Mouse (Mus musculus): ENCODE data around the gene Gbp2b. TPM values are rescaled to one million over a fixed set of nuclear protein-coding genes. Genes with fewer than 3 reads are reported as not detected.

Gene Gbp2b
- polyA plus RNA-seq, 1 experiment from 2014 or later, result not detected

GRCm38 (mm10) chr3:142597923-142598322, 3.3 kb downstream of the Gbp2b start:
- no peaks in the 10 kb centered on the region for H3K4me1 ChIP-seq (ENCODE audit: control insufficient read depth, insufficient read depth, low read length)
- H3K9me3 ChIP-seq (ENCODE audit: control insufficient read depth, low read depth, low read length), result no peaks in the 10 kb centered on the region
- 75% methylated on average over 3 of the region's 3 CpGs for WGBS
- H3K36me3 ChIP-seq (ENCODE audit: control insufficient read depth, insufficient read depth, low read length), result no peaks in the 10 kb centered on the region
- no peak overlapping the region for H3K4me2 ChIP-seq (replicated peaks; ENCODE audit: low read depth, low read length)
- H3K9ac ChIP-seq (replicated peaks; ENCODE audit: low read depth, low read length), result no peak overlapping the region
- ATAC-seq (ENCODE audit: insufficient number of reproducible peaks, insufficient read depth, low FRiP score, low read depth), result no peak
- H3K27me3 ChIP-seq (ENCODE audit: control insufficient read depth, insufficient read depth, low read length), result no peaks in the 10 kb centered on the region
- H3K4me3 ChIP-seq (ENCODE audit: low read depth, low read length), result no peak overlapping the region
- H3K27ac ChIP-seq (ENCODE audit: low read length), result no peak overlapping the region

- Histone ChIP-seq H3K27me3 (ENCODE audit: control insufficient read depth, insufficient read depth, low read length) (no peaks in the 10 kb centered on the region), H3K27ac (ENCODE audit: low read length) (no peak overlapping the region), H3K4me3 (ENCODE audit: low read depth, low read length) (no peak overlapping the region), H3K36me3 (ENCODE audit: control insufficient read depth, insufficient read depth, low read length) (no peaks in the 10 kb centered on the region), H3K4me2 (replicated peaks; ENCODE audit: low read depth, low read length) (no peak overlapping the region), H3K9ac (replicated peaks; ENCODE audit: low read depth, low read length) (no peak overlapping the region), H3K9me3 (ENCODE audit: control insufficient read depth, low read depth, low read length) (no peaks in the 10 kb centered on the region), H3K4me1 (ENCODE audit: control insufficient read depth, insufficient read depth, low read length) (no peaks in the 10 kb centered on the region)
- no peak for ATAC-seq (ENCODE audit: insufficient number of reproducible peaks, insufficient read depth, low FRiP score, low read depth)
Measured at GRCm38 (mm10) chr3:142601675-142602074, 7.0 kb downstream of the Gbp2b start.

- H3K36me3 ChIP-seq (ENCODE audit: control insufficient read depth, insufficient read depth, low read length), result no peaks in the 10 kb centered on the region
- ATAC-seq (ENCODE audit: insufficient number of reproducible peaks, insufficient read depth, low FRiP score, low read depth), result no peak
- no peak overlapping the region for H3K9ac ChIP-seq (replicated peaks; ENCODE audit: low read depth, low read length)
- no peaks in the 10 kb centered on the region for H3K27me3 ChIP-seq (ENCODE audit: control insufficient read depth, insufficient read depth, low read length)
- H3K4me3 ChIP-seq (ENCODE audit: low read depth, low read length), result no peak overlapping the region
- H3K4me1 ChIP-seq (ENCODE audit: control insufficient read depth, insufficient read depth, low read length), result no peaks in the 10 kb centered on the region
- H3K9me3 ChIP-seq (ENCODE audit: control insufficient read depth, low read depth, low read length), result no peaks in the 10 kb centered on the region
- WGBS, result 87% methylated on average over 3 of the region's 3 CpGs
- no peak overlapping the region for H3K4me2 ChIP-seq (replicated peaks; ENCODE audit: low read depth, low read length)
- H3K27ac ChIP-seq (ENCODE audit: low read length), result no peak overlapping the region
Measured at GRCm38 (mm10) chr3:142618658-142619057, 24.0 kb downstream of the Gbp2b start.

GRCm38 (mm10) chr3:142619606-142620005, 25.0 kb downstream of the Gbp2b start:
- 50% methylated on average over 1 of the region's 1 CpGs for WGBS
- Histone ChIP-seq H3K4me3 (ENCODE audit: low read depth, low read length) (no peak overlapping the region), H3K4me1 (ENCODE audit: control insufficient read depth, insufficient read depth, low read length) (no peaks in the 10 kb centered on the region), H3K9ac (replicated peaks; ENCODE audit: low read depth, low read length) (no peak overlapping the region), H3K9me3 (ENCODE audit: control insufficient read depth, low read depth, low read length) (no peaks in the 10 kb centered on the region), H3K27ac (ENCODE audit: low read length) (no peak overlapping the region), H3K36me3 (ENCODE audit: control insufficient read depth, insufficient read depth, low read length) (no peaks in the 10 kb centered on the region), H3K4me2 (replicated peaks; ENCODE audit: low read depth, low read length) (no peak overlapping the region), H3K27me3 (ENCODE audit: control insufficient read depth, insufficient read depth, low read length) (no peaks in the 10 kb centered on the region)
- no peak for ATAC-seq (ENCODE audit: insufficient number of reproducible peaks, insufficient read depth, low FRiP score, low read depth)

GRCm38 (mm10) chr3:142620111-142620955, 25.7 kb downstream of the Gbp2b start, which contains the start of gene Gbp2:
Gene Gbp2 (plus strand): TSS chr3:142620602.
- Histone ChIP-seq H3K4me2 (replicated peaks; ENCODE audit: low read depth, low read length) (peak within 1 kb of the TSS; percentile 33), H3K4me3 (ENCODE audit: low read depth, low read length) (peak within 1 kb of the TSS; percentile 8; the same call in 1 of the 2 replicates), H3K9ac (replicated peaks; ENCODE audit: low read depth, low read length) (no peak within 1 kb of the TSS), H3K27me3 (ENCODE audit: control insufficient read depth, insufficient read depth, low read length) (no peaks in the 10 kb centered on the region), H3K36me3 (ENCODE audit: control insufficient read depth, insufficient read depth, low read length) (no peaks in the 10 kb centered on the region), H3K9me3 (ENCODE audit: control insufficient read depth, low read depth, low read length) (no peaks in the 10 kb centered on the region), H3K4me1 (ENCODE audit: control insufficient read depth, insufficient read depth, low read length) (no peaks in the 10 kb centered on the region), H3K27ac (ENCODE audit: low read length) (no peak within 1 kb of the TSS; the same call in 1 of the 2 replicates)
- ATAC-seq (ENCODE audit: insufficient number of reproducible peaks, insufficient read depth, low FRiP score, low read depth), result peak; percentile 61
- WGBS, result 36% methylated on average over 4 of the region's 4 CpGs

GRCm38 (mm10) chr3:142620956-142621562, 26.4 kb downstream of the Gbp2b start:
- no peak overlapping the region; the same call in 1 of the 2 replicates for H3K27ac ChIP-seq (ENCODE audit: low read length)
- no peak overlapping the region for H3K9ac ChIP-seq (replicated peaks; ENCODE audit: low read depth, low read length)

GRCm38 (mm10) chr3:142630385-142630784, 35.7 kb downstream of the Gbp2b start:
- H3K4me1 ChIP-seq (ENCODE audit: control insufficient read depth, insufficient read depth, low read length), result no peaks in the 10 kb centered on the region
- H3K4me2 ChIP-seq (replicated peaks; ENCODE audit: low read depth, low read length), result no peak overlapping the region
- H3K9ac ChIP-seq (replicated peaks; ENCODE audit: low read depth, low read length), result no peak overlapping the region
- H3K9me3 ChIP-seq (ENCODE audit: control insufficient read depth, low read depth, low read length), result no peaks in the 10 kb centered on the region
- WGBS, result 69% methylated on average over 8 of the region's 8 CpGs
- no peak for ATAC-seq (ENCODE audit: insufficient number of reproducible peaks, insufficient read depth, low FRiP score, low read depth)
- no peaks in the 10 kb centered on the region for H3K36me3 ChIP-seq (ENCODE audit: control insufficient read depth, insufficient read depth, low read length)
- H3K27ac ChIP-seq (ENCODE audit: low read length), result no peak overlapping the region
- H3K4me3 ChIP-seq (ENCODE audit: low read depth, low read length), result no peak overlapping the region
- no peaks in the 10 kb centered on the region for H3K27me3 ChIP-seq (ENCODE audit: control insufficient read depth, insufficient read depth, low read length)

More at GRCm38 (mm10) chr3:142620956-142621562, 26.4 kb downstream of the Gbp2b start:
- ATAC-seq (ENCODE audit: insufficient number of reproducible peaks, insufficient read depth, low FRiP score, low read depth), result no peak
- H3K9me3 ChIP-seq (ENCODE audit: control insufficient read depth, low read depth, low read length), result no peaks in the 10 kb centered on the region
- no peaks in the 10 kb centered on the region for H3K27me3 ChIP-seq (ENCODE audit: control insufficient read depth, insufficient read depth, low read length)
- H3K4me2 ChIP-seq (replicated peaks; ENCODE audit: low read depth, low read length), result peak overlapping the region; percentile 33
- H3K36me3 ChIP-seq (ENCODE audit: control insufficient read depth, insufficient read depth, low read length), result no peaks in the 10 kb centered on the region
- WGBS, result 54% methylated on average over 3 of the region's 3 CpGs
- H3K4me1 ChIP-seq (ENCODE audit: control insufficient read depth, insufficient read depth, low read length), result no peaks in the 10 kb centered on the region
- H3K4me3 ChIP-seq (ENCODE audit: low read depth, low read length), result no peak overlapping the region

GRCm38 (mm10) chr3:142640201-142640600, 45.6 kb downstream of the Gbp2b start:
- no peak for ATAC-seq (ENCODE audit: insufficient number of reproducible peaks, insufficient read depth, low FRiP score, low read depth)
- no peak overlapping the region for H3K4me2 ChIP-seq (replicated peaks; ENCODE audit: low read depth, low read length)
- no peaks in the 10 kb centered on the region for H3K4me1 ChIP-seq (ENCODE audit: control insufficient read depth, insufficient read depth, low read length)
- H3K9ac ChIP-seq (replicated peaks; ENCODE audit: low read depth, low read length), result no peak overlapping the region
- no peak overlapping the region for H3K4me3 ChIP-seq (ENCODE audit: low read depth, low read length)
- no peaks in the 10 kb centered on the region for H3K9me3 ChIP-seq (ENCODE audit: control insufficient read depth, low read depth, low read length)
- H3K27ac ChIP-seq (ENCODE audit: low read length), result no peak overlapping the region
- no peaks in the 10 kb centered on the region for H3K36me3 ChIP-seq (ENCODE audit: control insufficient read depth, insufficient read depth, low read length)
- 6% methylated on average over 9 of the region's 9 CpGs for WGBS
- H3K27me3 ChIP-seq (ENCODE audit: control insufficient read depth, insufficient read depth, low read length), result no peaks in the 10 kb centered on the region
